Mouse (Mus musculus) cerebellum, adult 9-11 months (tissue): ENCODE results near the gene Tcte1.

ENCODE experiments used
- DNase-seq: peaks from one replicate; pipeline ENCODE4 v3.0.0; 2022

Tcte1 gene

DNA sequence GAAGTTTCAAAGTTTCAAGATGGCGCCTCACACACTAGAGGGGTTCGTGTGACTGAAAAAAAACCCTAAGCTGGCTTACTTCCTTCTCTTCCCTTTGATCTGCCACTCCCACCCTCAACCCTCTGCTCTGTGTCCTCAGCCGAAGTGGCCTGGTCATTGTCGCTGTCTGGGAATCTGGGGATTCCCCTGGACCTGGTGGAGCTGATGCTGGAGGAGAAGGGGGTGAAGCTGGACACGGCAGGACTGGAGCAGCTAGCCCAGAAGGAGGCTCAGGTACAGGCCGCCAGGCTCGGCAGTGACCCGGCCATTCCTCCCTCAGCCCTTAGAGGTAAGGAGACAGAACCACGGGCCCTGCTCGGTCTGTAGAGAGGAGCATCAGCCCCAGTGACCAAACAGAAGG is 7.4 kb upstream of the Tcte1 start:
- DNase-seq, result peak; percentile 55

DNA sequence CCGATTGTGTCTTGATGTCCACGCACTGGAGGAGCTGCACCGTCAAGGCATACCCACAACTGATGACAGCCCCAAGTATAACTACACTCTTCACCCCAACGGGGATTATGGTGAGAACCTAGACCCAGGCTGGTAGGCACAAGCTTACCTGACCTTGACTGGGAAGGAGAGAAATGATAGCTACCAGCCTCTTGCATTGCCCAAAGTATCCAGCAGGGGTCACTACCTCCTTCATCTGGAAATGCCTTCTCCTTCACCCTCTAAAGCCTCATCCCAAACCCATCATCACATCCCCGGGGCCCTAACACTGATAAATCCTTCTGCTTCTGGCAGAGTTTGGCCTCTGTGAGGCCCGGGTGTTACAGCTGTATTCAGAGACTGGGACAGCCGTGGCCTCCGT is 6.7 kb upstream of the Tcte1 start:
- peak; percentile 90 for DNase-seq

DNA sequence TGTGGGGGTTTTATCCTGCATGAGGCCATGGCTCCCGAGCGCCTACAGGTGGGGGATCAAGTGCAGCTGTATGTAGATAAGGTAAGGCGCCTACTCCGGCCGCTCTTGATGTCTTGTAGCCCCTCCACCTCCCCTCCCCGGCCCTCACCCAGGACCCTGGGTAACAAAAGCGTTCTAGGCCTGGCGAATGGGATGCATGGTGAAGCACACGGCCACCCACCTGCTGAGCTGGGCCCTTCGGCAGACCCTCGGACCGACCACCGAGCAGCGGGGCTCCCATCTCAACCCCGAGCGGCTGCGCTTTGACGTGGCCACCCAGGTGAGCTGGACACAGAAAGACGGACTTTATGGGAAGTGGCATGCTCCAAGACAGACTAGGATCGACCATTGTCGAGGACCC is 6.1 kb upstream of the Tcte1 start:
- DNase-seq, result peak; percentile 68

DNA sequence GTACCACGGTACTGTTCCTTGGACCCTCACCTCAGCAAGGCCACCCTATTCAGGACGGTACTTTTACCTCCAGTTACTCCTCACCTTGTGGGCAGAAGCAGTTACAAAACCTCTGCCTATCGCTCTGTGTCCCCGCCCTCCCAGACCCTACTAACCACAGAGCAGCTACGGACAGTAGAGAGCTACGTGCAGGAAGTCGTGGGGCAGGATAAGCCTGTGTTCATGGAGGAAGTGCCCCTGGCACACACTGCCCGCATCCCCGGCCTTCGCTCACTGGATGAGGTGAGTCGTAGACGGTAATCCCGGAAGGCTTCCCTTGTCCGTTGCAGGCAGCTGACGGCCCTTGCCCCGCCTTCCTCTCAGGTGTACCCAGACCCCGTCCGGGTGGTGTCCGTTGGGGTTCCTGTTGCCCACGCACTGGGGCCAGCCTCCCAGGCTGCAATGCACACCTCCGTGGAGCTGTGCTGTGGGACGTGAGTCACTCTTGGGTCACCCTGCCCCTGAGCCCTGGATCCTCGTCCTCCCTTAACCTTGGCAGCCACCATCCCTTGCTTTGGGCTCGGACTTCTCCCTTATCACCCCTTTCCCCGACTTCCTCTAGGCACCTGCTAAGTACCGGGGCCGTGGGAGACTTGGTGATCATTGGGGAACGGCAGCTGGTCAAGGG is 5.6 kb upstream of the Tcte1 start:
- peak; percentile 69 for DNase-seq

DNA sequence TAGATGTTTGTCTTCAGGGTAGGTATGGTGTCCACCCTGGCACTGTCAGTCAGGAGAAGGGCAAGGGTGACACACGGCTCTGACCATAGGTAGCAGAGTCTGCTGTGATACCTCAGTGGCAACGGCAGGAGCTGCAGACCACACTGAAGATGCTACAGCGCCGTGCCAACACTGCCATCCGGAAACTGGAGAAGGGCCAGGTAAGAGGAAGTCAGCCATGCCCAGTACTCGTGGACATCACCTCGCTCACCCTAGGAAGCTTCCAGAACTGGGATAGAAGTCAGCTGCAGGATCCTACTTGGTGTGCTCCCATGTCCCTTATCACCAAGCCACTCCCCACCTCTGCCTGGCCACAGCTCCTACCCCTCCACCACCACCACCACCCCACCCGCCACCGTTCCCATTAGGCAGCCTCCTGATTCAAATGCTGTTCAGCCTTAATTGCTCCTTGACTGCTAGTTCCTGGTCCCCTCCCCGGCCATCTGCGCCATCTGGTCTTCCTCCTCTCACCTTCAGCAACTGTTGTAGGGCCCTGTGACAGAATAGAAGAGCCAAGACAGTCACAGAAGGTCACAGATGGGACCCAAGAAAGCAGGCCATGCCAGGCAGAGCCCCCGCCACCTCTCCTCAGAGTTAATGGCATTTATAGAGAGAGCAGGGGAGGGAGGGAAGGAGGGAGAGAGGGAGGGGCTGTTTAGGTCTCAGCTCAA is 4.3 kb upstream of the Tcte1 start:
- DNase-seq, result peak; percentile 96

DNA sequence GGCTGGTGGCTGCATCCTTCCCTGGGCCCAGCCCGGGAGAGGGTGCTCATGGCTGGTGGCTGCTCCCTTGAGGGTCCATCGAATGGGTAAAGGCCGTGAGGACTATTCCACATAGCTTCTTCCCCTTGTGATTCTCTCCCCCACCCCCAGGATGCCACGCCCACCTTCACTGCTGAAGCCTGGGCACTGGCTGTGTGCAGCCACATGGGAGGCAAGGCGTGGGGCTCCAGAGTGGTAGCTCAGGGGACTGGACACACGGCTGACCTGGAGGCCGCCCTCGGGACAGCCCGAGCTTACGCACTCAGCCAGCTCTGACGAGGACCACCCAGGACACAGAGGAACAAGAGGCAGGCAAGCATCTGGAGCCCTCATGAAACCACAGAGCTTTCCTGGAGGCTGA is 3.1 kb upstream of the Tcte1 start:
- DNase-seq, result peak; percentile 69

DNA sequence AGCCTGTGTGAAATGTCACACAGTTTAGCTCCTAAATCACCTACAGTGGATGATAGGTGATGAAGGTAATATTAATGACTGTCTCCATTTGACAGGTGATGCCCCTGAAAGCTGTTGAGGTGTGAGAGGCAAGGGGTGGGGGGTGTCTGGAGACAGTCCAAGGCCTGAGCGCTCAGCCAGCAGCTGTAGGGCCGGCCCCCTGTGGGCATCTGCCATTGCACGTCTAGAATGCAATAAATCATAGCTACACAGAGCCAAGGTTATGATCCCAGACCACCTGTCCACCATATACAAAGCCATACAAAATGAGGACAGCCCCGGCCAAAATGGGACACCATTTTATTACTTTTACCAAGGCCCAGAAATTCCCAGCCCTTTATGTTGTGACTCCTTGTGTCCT is 1.7 kb downstream of the Tcte1 start:
- DNase-seq, result peak; percentile 69

DNA sequence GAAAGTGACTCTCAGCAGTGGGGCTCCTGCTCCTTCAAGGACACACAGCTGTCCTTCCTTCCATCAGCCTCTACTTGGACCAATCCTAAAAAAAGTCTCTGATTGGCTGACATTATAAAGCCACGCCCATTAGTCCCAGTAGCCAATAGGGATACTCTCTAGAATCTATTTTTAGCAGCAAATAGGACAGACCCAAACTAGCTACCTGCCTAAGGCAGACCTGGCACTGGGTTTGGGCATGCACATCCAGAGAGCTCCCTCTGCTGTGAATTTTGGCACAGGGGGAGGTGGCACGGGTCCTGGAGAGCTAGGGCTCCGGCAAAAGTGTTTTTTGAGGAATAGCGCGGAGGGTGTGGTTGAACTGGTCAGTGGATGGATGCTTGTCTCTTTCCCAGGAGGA is 3.3 kb downstream of the Tcte1 start:
- peak; percentile 78 for DNase-seq

DNA sequence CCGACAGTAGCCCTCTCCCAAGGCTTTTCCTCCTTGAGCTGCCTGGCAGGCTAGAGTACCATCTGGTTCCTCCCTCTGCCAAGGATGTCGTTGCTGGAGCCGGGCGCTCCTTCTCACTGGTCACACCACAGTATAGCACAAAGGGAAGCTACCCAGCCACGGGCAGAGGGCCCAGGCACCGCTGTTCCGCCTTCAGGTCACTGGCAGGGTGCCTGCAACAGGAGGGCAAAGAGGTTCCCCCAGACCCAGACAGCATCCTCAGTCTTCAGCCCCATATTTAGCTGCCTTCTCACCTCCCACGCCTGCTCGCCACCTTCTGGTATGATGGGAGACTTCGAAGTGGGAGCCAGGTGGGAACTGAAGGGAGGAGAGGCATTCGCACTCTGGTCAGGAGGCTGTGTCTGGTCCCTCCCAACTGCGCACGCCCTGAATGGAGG is 7.1 kb downstream of the Tcte1 start:
- peak; percentile 95 for DNase-seq

DNA sequence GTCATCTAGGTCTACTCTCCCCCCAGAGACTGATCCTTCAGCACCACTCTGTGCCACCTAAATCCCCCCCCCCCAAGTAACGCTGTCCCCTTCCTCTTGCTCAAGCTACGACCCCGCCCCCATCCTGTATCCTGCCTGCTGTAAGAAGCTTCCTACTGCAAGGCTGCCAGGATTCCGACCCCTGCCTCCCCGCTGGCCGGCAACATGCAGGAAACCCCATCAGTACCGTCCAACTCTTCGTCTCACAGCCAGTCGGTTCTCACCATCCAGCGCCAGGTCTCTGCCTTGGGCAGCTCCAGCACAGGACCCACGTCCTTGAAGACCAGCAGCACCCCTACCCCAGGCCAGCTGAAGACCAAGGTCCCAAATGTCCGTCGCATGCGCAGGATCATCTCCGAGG is 9.7 kb downstream of the Tcte1 start:
- DNase-seq, result peak; percentile 50

DNA sequence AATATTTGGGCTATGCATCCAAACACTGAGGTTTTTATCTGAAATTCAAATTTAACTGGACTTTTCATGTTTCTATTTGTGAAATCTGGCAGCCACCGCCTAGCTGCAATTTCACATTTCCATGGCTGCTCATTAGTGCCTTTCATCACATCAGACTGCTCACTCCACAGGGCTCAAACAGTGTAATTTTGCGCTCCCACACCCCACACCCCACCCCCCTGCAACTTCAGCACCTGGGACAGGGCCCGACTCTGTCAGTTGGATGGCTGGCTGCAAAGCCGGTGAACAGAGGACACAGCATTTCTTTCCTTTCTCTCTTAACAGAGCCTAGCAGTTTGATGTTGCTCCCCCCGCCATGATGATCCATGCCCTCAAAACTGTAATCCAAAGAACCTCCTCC is 13.0 kb downstream of the Tcte1 start:
- no peak for DNase-seq

DNA sequence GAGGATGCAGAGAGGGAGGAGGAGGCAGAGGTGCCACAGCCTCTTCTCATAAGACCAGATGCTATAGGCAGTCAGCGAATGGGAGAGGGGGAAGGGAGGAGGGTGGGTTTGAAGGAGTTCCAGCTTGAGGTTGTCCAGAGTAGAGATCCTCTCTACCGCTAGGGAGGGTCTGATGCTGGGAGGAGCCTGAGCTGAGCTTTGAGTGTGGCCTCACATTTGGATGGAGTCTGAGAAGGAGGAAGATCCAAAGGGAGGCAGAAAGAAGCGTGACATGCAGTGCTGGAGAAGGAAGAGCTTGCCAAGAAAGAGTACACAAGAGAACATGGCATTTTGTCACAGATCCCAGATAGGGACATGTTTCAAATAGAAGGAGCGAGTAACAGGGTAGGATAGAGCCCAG is 15.2 kb downstream of the Tcte1 start:
- DNase-seq, result no peak

DNA sequence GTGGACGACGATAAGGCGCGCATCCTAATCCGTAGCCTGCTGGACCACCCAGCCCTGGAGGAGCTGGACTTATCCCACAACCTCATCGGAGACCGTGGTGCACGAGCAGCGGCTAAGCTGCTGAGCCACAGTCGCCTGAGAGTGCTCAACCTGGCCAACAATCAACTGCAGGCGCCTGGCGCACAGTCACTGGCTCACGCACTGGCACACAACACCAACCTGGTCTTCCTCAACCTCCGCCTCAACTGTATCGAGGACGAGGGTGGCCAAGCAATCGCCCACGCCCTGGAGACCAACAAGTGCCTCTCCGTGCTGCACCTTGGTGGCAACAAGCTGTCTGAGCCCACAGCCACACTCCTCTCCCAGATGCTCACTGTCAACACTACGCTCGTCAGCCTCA is 16.4 kb downstream of the Tcte1 start:
- peak; percentile 57 for DNase-seq

DNA sequence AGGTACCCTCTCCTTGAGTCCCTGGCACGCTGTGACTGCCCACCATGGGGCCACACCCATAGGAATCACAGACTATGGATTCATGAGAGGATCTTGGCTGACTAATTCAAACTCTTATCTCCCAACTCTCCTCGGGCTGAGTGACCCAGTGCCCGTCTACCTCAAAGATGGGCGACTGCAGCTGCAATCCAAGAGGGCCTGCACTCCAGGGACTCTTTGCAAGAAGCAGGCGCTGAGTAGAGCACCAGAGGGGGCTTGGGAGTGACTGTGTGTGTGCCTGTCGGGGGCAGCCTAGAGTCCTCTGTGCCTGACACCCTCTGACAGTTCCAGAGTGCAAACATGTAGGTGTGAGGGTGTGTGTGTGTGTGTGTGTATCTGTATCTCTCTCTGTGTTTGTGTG is 18.9 kb downstream of the Tcte1 start:
- DNase-seq, result no peak

DNA sequence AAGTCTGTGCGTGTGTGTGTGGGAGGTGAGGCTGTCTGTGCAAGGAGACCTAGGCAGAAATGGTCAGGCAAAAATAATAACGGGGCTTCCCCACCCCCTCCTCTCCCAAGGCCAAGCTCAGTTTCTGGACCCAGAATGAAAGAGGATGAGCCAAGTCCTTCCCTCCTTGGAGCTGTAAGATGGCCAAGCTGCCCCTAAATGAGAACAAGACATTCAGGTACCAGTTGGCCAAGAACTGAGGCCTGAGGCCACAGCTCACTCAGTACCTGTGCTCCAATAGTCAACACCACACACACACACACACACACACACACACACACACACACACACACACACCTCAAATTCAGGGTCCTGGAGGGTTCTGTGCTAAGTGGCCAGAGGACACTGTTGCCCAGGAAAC is 19.5 kb downstream of the Tcte1 start:
- peak; percentile 81 for DNase-seq

DNA sequence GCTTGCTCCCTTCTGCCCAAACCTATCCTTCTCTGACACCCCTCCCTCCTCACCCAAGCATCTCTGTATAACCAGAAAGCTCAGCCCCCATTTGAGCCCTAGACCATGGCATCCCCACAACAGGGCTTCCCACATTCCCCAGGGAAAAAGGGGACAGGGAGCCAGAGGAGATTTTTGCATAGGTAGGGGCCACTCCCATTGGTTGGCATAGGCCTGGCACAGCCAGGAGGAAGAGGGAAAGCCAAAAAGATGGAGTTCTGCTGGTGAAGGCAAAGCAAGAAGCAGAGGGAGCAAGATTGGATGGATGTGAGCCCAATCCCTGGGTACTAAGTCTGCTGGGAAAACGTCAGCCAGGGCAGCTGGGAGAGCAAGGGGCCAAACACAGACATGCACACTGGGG is 19.9 kb downstream of the Tcte1 start:
- peak; percentile 69 for DNase-seq

DNA sequence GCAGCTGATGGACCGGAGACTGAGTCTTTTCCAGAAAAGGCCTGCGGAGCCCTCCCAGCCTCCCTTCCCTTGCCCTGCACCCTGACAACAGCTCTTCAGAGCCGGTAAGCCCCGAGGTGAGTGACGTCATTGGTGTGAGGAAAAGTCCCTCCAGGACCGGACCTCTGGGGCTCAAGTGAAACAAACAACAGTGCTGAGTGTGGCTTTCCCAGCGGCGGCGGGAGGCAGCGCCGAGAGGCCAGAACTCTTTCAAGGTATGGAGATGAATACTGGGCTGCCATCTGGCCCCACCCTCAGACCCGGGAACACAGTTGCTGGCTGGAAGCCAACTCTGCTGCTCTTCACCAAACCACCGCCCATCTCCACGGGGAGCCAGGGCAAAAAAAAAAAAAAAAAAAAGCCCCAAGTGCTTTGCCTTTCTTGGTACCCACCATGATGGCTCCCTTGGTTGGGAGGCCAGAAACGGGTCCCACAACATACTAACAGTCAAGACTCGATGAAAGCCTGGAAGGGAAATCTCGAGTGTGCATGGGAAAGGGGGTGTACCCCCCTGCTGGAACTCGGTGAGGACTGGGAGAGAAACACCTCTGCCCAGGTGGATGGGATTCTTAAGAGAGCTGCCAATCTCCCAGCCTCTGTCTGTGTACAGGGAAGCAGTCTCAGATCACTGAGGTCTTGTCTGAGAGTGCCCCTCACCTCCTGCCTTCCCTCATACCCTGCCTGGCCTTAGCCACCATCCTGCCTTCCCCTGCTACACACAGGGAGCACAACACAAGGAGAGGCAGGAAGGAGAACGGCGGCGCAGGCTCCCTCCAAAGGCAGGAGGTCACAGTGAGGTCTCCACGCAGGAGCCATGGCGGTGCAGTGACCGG is 21.0 kb downstream of the Tcte1 start:
- DNase-seq, result peak; percentile 78

DNA sequence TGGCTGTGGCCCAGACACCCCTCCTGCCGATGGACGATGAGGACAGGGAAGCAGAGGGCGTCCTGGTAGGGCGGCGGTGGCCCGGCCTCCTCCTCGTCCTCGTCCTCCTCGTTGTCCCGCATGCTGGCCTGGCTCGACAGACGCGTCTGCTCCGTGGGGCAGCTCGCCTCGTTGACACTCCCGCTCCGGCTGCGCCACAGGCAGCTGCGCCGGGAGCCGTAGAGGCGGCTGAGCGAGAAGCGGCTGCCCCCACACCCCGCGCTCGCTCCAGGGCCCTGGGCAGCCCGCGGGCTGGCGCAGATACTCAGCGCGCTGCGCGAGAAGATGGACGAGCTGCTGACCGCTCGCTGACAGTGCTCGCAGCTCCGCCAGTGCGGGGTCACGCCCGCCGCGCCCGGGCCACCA is 21.6 kb downstream of the Tcte1 start:
- peak; percentile 73 for DNase-seq

DNA sequence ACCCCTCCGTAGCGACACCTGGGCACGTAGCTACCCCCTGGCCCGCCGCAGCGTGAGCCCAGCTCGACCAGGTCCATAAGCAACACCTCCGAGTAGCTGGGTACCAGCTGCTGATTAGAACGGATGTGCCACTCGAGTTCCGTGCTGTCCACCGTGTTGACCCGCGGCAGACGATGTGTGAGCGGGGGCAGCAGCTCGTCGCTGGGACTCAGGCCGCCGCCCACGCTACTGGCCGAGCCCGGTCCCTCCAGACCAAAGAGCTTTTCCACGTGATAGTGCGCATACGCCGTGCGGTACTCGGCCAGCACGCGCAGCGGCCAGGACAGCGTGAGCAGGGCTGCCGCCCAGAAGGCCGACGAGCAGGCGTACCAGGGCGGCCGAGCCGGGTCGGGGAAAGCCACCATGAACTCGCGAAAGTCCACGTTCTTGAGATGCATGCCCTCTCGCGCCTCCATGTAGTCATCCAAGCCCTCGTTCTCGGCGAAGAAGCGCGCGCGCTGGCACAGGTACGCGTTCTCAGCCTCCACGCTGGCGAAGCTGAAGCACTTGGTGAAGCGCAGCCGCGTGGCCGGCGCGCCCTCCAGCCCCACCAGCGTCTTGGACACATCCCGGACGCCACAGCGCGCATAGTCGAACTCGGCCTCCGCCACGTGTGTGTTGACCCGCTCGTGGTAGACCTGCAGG is 22.2 kb downstream of the Tcte1 start:
- DNase-seq, result peak; percentile 69

DNA sequence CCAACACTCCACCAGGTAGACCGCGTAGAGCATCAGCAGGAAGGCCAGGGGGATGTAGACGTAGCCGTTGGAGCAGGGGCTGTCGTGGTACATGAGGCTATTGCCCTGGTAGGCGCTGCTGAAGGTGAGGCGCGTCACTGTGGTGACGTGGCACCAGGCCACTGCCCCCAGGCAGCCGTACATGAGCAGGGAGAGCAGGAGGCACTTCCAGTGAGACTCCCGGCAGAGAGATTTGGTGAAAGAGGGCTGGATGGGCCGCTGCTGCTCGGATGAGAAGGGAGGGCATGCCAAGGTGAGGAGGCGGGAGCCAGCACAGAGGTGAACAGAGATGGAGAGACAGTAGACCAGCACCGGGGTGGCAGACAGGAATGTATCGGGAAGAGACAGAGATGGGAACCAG is 23.7 kb downstream of the Tcte1 start:
- DNase-seq, result peak; percentile 85

DNA sequence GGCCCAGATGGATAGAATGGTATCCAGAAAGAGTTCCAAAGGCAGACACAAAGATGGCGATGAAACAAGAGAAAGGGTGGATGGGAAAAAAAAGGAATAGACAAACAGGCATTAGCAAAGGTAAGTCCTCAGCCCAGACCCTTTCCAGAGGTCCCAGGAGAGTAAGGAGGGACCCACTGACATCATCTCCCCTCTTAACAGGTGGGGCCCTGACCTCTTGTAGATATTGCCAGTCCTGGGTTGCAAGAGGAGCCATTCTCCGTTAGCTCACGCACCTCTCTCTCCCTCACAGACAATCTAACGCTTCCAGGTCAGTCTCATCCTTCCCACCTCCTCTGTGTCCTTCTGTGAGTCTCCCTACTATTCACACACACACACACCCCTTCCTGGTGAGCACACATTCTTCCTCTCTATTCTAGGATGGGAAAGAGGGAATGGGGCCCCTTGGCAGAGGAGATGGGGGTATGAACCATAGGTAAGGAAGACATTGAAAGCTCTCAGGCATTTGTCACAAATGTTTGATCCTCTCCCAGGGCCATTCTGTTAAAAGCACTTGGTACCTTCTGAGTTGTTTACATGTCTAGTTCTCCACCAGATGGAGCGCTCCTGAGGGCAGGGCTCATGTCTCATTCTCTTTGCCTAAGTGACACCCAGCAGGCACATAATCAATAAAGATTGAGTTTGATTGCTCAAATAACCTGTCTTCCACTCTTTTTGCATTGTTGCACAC is 24.4 kb downstream of the Tcte1 start:
- DNase-seq, result peak; percentile 74
